Mouse (Mus musculus): ENCODE data around the gene Smyd3.
A peak's percentile ranks its signal among the peaks of the same experiment; 100 is the strongest.

Gene Smyd3

GRCm38 (mm10) chr1:179517713-179518465 lies at the start of gene Smyd3:
Smyd3 (minus strand) TSS chr1:179518041.
- peak; percentile 90 for ATAC-seq (ENCODE audit: insufficient number of reproducible peaks, low FRiP score, low TSS enrichment)

- ATAC-seq (ENCODE audit: insufficient number of reproducible peaks, low FRiP score, low TSS enrichment), result no peak
Observed at GRCm38 (mm10) chr1:179567558-179567957, 49.7 kb upstream of the Smyd3 start.

GRCm38 (mm10) chr1:179563926-179564325 lies 46.1 kb upstream of the Smyd3 start:
- ATAC-seq (ENCODE audit: insufficient number of reproducible peaks, low FRiP score, low TSS enrichment), result no peak

GRCm38 (mm10) chr1:179563211-179563610 lies 45.4 kb upstream of the Smyd3 start:
- ATAC-seq (ENCODE audit: insufficient number of reproducible peaks, low FRiP score, low TSS enrichment), result no peak

GRCm38 (mm10) chr1:179560845-179561430 lies 43.1 kb upstream of the Smyd3 start:
- no peak for ATAC-seq (ENCODE audit: insufficient number of reproducible peaks, low FRiP score, low TSS enrichment)

GRCm38 (mm10) chr1:179559446-179560194 lies 41.8 kb upstream of the Smyd3 start:
- ATAC-seq (ENCODE audit: insufficient number of reproducible peaks, low FRiP score, low TSS enrichment), result no peak

GRCm38 (mm10) chr1:179556921-179557320 lies 39.1 kb upstream of the Smyd3 start:
- ATAC-seq (ENCODE audit: insufficient number of reproducible peaks, low FRiP score, low TSS enrichment), result no peak

- ATAC-seq (ENCODE audit: insufficient number of reproducible peaks, low FRiP score, low TSS enrichment), result no peak
Observed at GRCm38 (mm10) chr1:179553949-179554347, 36.1 kb upstream of the Smyd3 start.

GRCm38 (mm10) chr1:179553197-179553948 lies 35.5 kb upstream of the Smyd3 start:
- no peak for ATAC-seq (ENCODE audit: insufficient number of reproducible peaks, low FRiP score, low TSS enrichment)

- ATAC-seq (ENCODE audit: insufficient number of reproducible peaks, low FRiP score, low TSS enrichment), result 0 out of 2 replicates have a peak, but pooled peaks have one; percentile 28
Observed at GRCm38 (mm10) chr1:179552751-179553150, 34.9 kb upstream of the Smyd3 start.

GRCm38 (mm10) chr1:179551921-179552320 lies 34.1 kb upstream of the Smyd3 start:
- ATAC-seq (ENCODE audit: insufficient number of reproducible peaks, low FRiP score, low TSS enrichment), result no peak

GRCm38 (mm10) chr1:179551336-179551735 lies 33.5 kb upstream of the Smyd3 start:
- ATAC-seq (ENCODE audit: insufficient number of reproducible peaks, low FRiP score, low TSS enrichment), result no peak

GRCm38 (mm10) chr1:179548996-179549752 lies 31.3 kb upstream of the Smyd3 start:
- ATAC-seq (ENCODE audit: insufficient number of reproducible peaks, low FRiP score, low TSS enrichment), result no peak

GRCm38 (mm10) chr1:179548220-179548619 lies 30.4 kb upstream of the Smyd3 start:
- ATAC-seq (ENCODE audit: insufficient number of reproducible peaks, low FRiP score, low TSS enrichment), result no peak

- no peak for ATAC-seq (ENCODE audit: insufficient number of reproducible peaks, low FRiP score, low TSS enrichment)
Observed at GRCm38 (mm10) chr1:179547176-179547575, 29.3 kb upstream of the Smyd3 start.

GRCm38 (mm10) chr1:179546551-179546917 lies 28.7 kb upstream of the Smyd3 start:
- no peak; the same call in 1 of the 2 replicates for ATAC-seq (ENCODE audit: insufficient number of reproducible peaks, low FRiP score, low TSS enrichment)

GRCm38 (mm10) chr1:179545768-179546550 lies 28.1 kb upstream of the Smyd3 start, which contains the start of the genes Tfb2m and Cnst:
Tfb2m (minus strand) TSS chr1:179546267.
Cnst (plus strand) TSS chr1:179546370.
- ATAC-seq (ENCODE audit: insufficient number of reproducible peaks, low FRiP score, low TSS enrichment), result peak; percentile 97

GRCm38 (mm10) chr1:179541502-179541901 lies 23.7 kb upstream of the Smyd3 start:
- no peak for ATAC-seq (ENCODE audit: insufficient number of reproducible peaks, low FRiP score, low TSS enrichment)

GRCm38 (mm10) chr1:179539887-179540286 lies 22.0 kb upstream of the Smyd3 start:
- no peak for ATAC-seq (ENCODE audit: insufficient number of reproducible peaks, low FRiP score, low TSS enrichment)
